In the genomic region with DNA sequence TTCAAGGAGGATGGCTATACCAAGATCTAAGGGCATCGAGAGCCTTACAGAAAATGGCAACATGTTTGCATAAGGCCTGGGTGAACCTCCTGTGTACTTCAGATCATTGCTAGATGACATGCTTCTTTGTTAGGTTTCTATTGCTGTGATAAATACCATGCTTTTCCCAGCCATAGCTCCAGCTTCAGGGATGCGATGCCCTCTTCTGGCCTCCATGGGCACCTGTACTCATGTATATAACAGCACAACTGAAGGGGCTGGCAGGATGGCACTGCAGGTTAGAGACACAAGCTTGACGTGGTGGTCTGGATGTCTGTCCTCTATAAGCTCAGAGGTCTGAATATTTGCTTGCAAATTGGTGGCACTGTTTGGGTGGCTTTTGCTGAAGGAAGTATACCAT, we compare ENCODE assay signal across 8 mouse cellular contexts. TPM values are rescaled to one million over a fixed set of nuclear protein-coding genes. Genes with fewer than 3 reads are reported as not detected.
DNase-seq lines count a peak whose midpoint lies in the region; ATAC-seq and TF ChIP-seq lines count a peak whose summit lies in the region.

No protein-coding gene starts in this region.

- H3K4me3 ChIP-seq in bone marrow, adult 2 months (replicated peaks; ENCODE audit: control insufficient read depth, low read depth, low read length): no peak overlapping the region
- H3K4me3 ChIP-seq in midbrain, embryonic 14.5 days (replicated peaks; ENCODE audit: low read depth, low read length): no peak overlapping the region

- H3K4me2 ChIP-seq in midbrain, embryonic 14.5 days (ENCODE audit: low read length): no peak overlapping the region

- H3K27me3 ChIP-seq in midbrain, embryonic 14.5 days (ENCODE audit: control insufficient read depth, insufficient read depth, low read length): no peaks in the 10 kb centered on the region

- no peak for TF ChIP-seq POLR2A in bone marrow, adult 2 months (IDR thresholded peaks at IDR 0.05; ENCODE audit: borderline replicate concordance, control insufficient read depth, low read depth, low read length)

- 54% methylated on average over 3 of the region's 3 CpGs for WGBS in bone marrow, adult 2 months
- WGBS in midbrain, embryonic 14.5 days: 56% methylated on average over 3 of the region's 3 CpGs

- no peaks in the 10 kb centered on the region for H3K9me3 ChIP-seq in midbrain, embryonic 14.5 days (ENCODE audit: control insufficient read depth, low read length)

- no peak overlapping the region for H3K9ac ChIP-seq in midbrain, embryonic 14.5 days (replicated peaks; ENCODE audit: low read length)

- peak; percentile 30; the same call in 1 of the 2 replicates for TF ChIP-seq CTCF in bone marrow, adult 2 months (IDR thresholded peaks at IDR 0.05; ENCODE audit: control insufficient read depth, insufficient read depth, low read length)

- ATAC-seq in hematopoietic stem cell, adult 5-6 weeks (replicated peaks in 1 of 2; ENCODE audit: insufficient read depth in 1 of 2, low FRiP score in 2 of 2, low TSS enrichment in 1 of 2, low read depth in 1 of 2, poor library complexity in 2 of 2, severe bottlenecking in 2 of 2): peak; percentile 59 to 70; a peak in 3 of 4 replicates
- no peak for ATAC-seq in midbrain, embryonic 14.5 days (ENCODE audit: low FRiP score, low TSS enrichment)

- no peak overlapping the region for H3K27ac ChIP-seq in bone marrow, adult 2 months (ENCODE audit: control insufficient read depth, insufficient read depth, low read depth, low read length, poor library complexity)
- no peak overlapping the region for H3K27ac ChIP-seq in midbrain, embryonic 14.5 days (replicated peaks; ENCODE audit: low read depth, low read length)

- H3K36me3 ChIP-seq in midbrain, embryonic 14.5 days (ENCODE audit: control insufficient read depth, insufficient read depth, low read length): no peaks in the 10 kb centered on the region

- H3K4me1 ChIP-seq in bone marrow, adult 2 months (ENCODE audit: control insufficient read depth, insufficient read depth, low read length): no peaks in the 10 kb centered on the region
- no peaks in the 10 kb centered on the region for H3K4me1 ChIP-seq in midbrain, embryonic 14.5 days (ENCODE audit: control insufficient read depth, insufficient read depth, low read length)

- peak; percentile 31 for DNase-seq in heart, postnatal 4 days
- DNase-seq in heart, adult 18-20 months: no peak
- peak; percentile 60 for DNase-seq in CD4-positive, CD25-positive, alpha-beta regulatory T cell, adult 2 months (ENCODE audit: low read depth, low spot score)
- DNase-seq in midbrain, embryonic 14.5 days: peak; percentile 76
- DNase-seq in right cerebral cortex, postnatal 4 days: no peak
- DNase-seq in spleen, postnatal 36 days (ENCODE audit: low spot score in 2 of 2): no peak

RNA-seq across cellular contexts. Expression of a gene that starts 14.0 kb away (rescaled TPM):
- not detected for total RNA-seq in heart, postnatal 4 days (2021)
- not detected for total RNA-seq in heart, adult 18-20 months (2021)
- not detected in 2 replicates for polyA plus RNA-seq in bone marrow, adult 2 months (2011; ENCODE audit: insufficient read depth, insufficient read length, low replicate concordance, missing spikeins)
- total RNA-seq in hematopoietic stem cell, adult 5-6 weeks (2017): not detected in 2 replicates
- polyA plus RNA-seq in midbrain, embryonic 14.5 days (2014; fragmentation: Nextera tagmentation; extraction: Ambion mirVana): 0.13 TPM in 1 of 2 replicates, not detected in the other

RNA-seq across cellular contexts. Expression of a gene that starts 19.5 kb away (rescaled TPM):
- total RNA-seq in heart, postnatal 4 days (2021): 1 to 10 TPM; 5.0 to 5.1 TPM
- 1 to 10 TPM; 6.5 to 7.2 TPM for total RNA-seq in heart, adult 18-20 months (2021)
- polyA plus RNA-seq in bone marrow, adult 2 months (2011; ENCODE audit: insufficient read depth, insufficient read length, low replicate concordance, missing spikeins): not detected in 2 replicates
- not detected in 2 replicates for total RNA-seq in hematopoietic stem cell, adult 5-6 weeks (2017)
- polyA plus RNA-seq in midbrain, embryonic 14.5 days (2014; fragmentation: Nextera tagmentation; extraction: Ambion mirVana): 20.7 and 25.0 TPM in 2 replicates

RNA-seq across cellular contexts. Expression of a gene that starts 50.0 kb away (rescaled TPM):
- total RNA-seq in heart, postnatal 4 days (2021): 1 to 10 TPM; 2.2 TPM
- total RNA-seq in heart, adult 18-20 months (2021): 1 to 10 TPM; 4.7 to 4.9 TPM
- 0.42 TPM in 1 of 2 replicates, not detected in the other for polyA plus RNA-seq in bone marrow, adult 2 months (2011; ENCODE audit: insufficient read depth, insufficient read length, low replicate concordance, missing spikeins)
- not detected in 2 replicates for total RNA-seq in hematopoietic stem cell, adult 5-6 weeks (2017)
- 17.2 and 18.3 TPM in 2 replicates for polyA plus RNA-seq in midbrain, embryonic 14.5 days (2014; fragmentation: Nextera tagmentation; extraction: Ambion mirVana)

Comparison
In these comparisons a context has a peak if more than half of its experiments do, and no peak if none do; other contexts are left out.
1. DNase-seq: peak in heart, postnatal 4 days (single experiment), CD4-positive, CD25-positive, alpha-beta regulatory T cell, adult 2 months (single experiment) and midbrain, embryonic 14.5 days (single experiment); none in heart, adult 18-20 months (0 of 2), right cerebral cortex, postnatal 4 days (single experiment) and spleen, postnatal 36 days (0 of 2).